Mouse (Mus musculus): ENCODE data around the gene Ptchd3. TPM values are rescaled to one million over a fixed set of nuclear protein-coding genes. Genes with fewer than 3 reads are reported as not detected.

The Ptchd3 gene
- not detected for polyA plus RNA-seq (2017; shearing (Covaris generic))

GRCm38 (mm10) chr11:121829947-121830346, at the start of gene Ptchd3:
Gene Ptchd3, plus strand, starts transcription at chr11:121830247.

Other genes starting within 250 kb of the Ptchd3 start
- 8.0 TPM for gene B3gntl1, start 157.1 kb upstream of the Ptchd3 start, polyA plus RNA-seq (2017; shearing (Covaris generic))
- 22.9 TPM for gene Metrnl, start 128.7 kb upstream of the Ptchd3 start, polyA plus RNA-seq (2017; shearing (Covaris generic))

Measured in effector memory CD4-positive, alpha-beta T cell, adult 7 months (primary cell).